Mouse (Mus musculus) midbrain, embryonic 14.5 days (tissue): ENCODE data around the gene Fam173b. TPM values are rescaled to one million over a fixed set of nuclear protein-coding genes. Genes with fewer than 3 reads are reported as not detected.
"Not testable (repeated sequence)": the region's sequence is repeated elsewhere in the genome, so short reads cannot be mapped to it uniquely, and the experiment has no call there.

ENCODE experiments used
- ATAC-seq: fragments of 200-750 bp; cut with Nextera tagmentation; 2 replicates; pipeline ENCODE4 v1.8.0; 2017; ENCODE audit warnings: moderate number of reproducible peaks, moderate library complexity; ENCODE audit not compliant: low FRiP score, low TSS enrichment
- DNase-seq: peaks from one replicate; pipeline ENCODE4 v3.0.0-alpha.2; 2015
- H3K27ac ChIP-seq: fragments of 300-500 bp; sonication (generic); replicated peaks from 2 replicates; pipeline ENCODE4 v1.5.1; 2014; ENCODE audit warnings: mild to moderate bottlenecking, low read depth, low read length, moderate library complexity
- H3K27me3 ChIP-seq: fragments of 300-500 bp; sonication (generic); 2 replicates; pipeline ENCODE4 v1.6.1; 2014; ENCODE audit warnings: low read length, control low read depth, mixed read lengths; ENCODE audit not compliant: control insufficient read depth, insufficient read depth
- H3K36me3 ChIP-seq: fragments of 300-500 bp; sonication (generic); 2 replicates; pipeline ENCODE4 v1.6.1; 2014; ENCODE audit warnings: low read length, control low read depth; ENCODE audit not compliant: control insufficient read depth, insufficient read depth
- H3K4me1 ChIP-seq: fragments of 300-500 bp; sonication (generic); 2 replicates; pipeline ENCODE4 v1.6.1; 2014; ENCODE audit warnings: mild to moderate bottlenecking, antibody characterized with exemption, low read length, control low read depth; ENCODE audit not compliant: control insufficient read depth, insufficient read depth
- H3K4me2 ChIP-seq: fragments of 300-500 bp; sonication (generic); 2 replicates; pipeline ENCODE4 v1.6.1; 2014; ENCODE audit warnings: mild to moderate bottlenecking, low read length, moderate library complexity
- H3K4me3 ChIP-seq: fragments of 300-500 bp; sonication (generic); replicated peaks from 2 replicates; pipeline ENCODE4 v1.5.1; 2014; ENCODE audit warnings: low read depth, low read length
- H3K9ac ChIP-seq: fragments of 300-500 bp; sonication (generic); replicated peaks from 2 replicates; pipeline ENCODE4 v1.6.1; 2014; ENCODE audit warnings: mild to moderate bottlenecking, low read length, moderate library complexity
- H3K9me3 ChIP-seq: fragments of 300-500 bp; sonication (generic); 2 replicates; pipeline ENCODE4 v1.6.1; 2016; ENCODE audit warnings: low read length, control low read depth, mixed read lengths; ENCODE audit not compliant: control insufficient read depth
- WGBS: fragments of 180-500 bp; shearing (Covaris S2); extraction: QIAGEN DNeasy Blood & Tissue Kit; methylation state at CpG from one replicate; pipeline ENCODE4 v1.1.7; 2014; 5-methylcytosine and 5-hydroxymethylcytosine counted together
- polyA plus RNA-seq: library from polyadenylated mRNA; unstranded; fragments of >200 nt; fragmentation: Nextera tagmentation; extraction: Ambion mirVana; gene quantifications from 2 replicates; pipeline ENCODE4 v1.2.1, GENCODE M21; 2014

Gene Fam173b
- polyA plus RNA-seq, 1 experiment from 2014 or later, result 9.5 TPM

DNA sequence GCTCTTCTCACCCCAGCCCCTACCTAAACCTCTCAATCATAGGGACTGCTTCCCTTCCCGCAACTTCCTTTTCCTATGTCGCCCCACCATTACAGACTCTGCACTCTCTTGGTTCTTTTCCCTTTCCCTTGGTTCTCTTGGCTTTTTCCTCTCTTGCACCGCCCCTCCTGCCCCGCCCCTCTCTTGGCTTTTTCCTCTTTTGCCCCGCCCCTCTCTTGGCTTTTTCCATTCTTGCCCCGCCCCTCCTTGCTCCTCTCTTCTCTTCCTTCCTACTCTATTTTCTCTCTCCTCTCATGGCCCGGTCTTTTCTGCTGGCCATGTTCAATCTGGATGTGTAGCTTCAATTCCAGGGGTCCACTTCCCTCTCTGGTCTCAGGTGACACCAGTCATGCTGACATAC is 34.2 kb upstream of the Fam173b start:
- DNase-seq, result no peak
- no peak overlapping the region for H3K4me2 ChIP-seq
- H3K27me3 ChIP-seq, result no peaks in the 10 kb centered on the region
- H3K9ac ChIP-seq, result no peak overlapping the region
- H3K27ac ChIP-seq, result no peak overlapping the region
- no peak for ATAC-seq
- no peaks in the 10 kb centered on the region for H3K4me1 ChIP-seq
- no peaks in the 10 kb centered on the region for H3K9me3 ChIP-seq
- WGBS, result 76% methylated on average over 7 of the region's 7 CpGs
- H3K4me3 ChIP-seq, result no peak overlapping the region
- H3K36me3 ChIP-seq, result no peaks in the 10 kb centered on the region

DNA sequence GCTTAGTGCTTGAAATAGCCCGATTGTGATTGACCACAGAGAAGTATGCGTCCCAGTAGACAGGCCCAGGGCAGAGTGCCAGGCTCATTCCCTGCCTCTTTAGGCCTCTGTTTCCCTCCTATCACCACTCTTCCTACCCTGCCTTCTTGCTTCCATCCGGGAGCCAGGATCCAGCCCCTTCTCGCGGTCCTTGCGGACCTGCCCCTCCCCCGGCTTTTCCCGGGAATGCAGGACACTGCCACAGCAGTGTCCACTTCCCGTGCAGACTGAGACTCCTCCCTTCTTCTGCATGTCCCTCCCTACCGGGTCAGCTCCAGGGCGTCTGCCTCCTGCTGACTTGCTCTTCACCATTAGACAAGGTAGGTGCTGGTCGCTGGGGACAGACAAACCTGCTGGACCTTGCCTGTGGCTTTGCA is 33.1 kb upstream of the Fam173b start:
- H3K27ac ChIP-seq, result no peak overlapping the region
- H3K27me3 ChIP-seq, result no peaks in the 10 kb centered on the region
- ATAC-seq, result no peak
- H3K4me1 ChIP-seq, result no peaks in the 10 kb centered on the region
- H3K36me3 ChIP-seq, result no peaks in the 10 kb centered on the region
- DNase-seq, result no peak
- H3K4me2 ChIP-seq, result no peak overlapping the region
- no peak overlapping the region for H3K4me3 ChIP-seq
- no peak overlapping the region for H3K9ac ChIP-seq
- 25% methylated on average over 12 of the region's 12 CpGs for WGBS
- H3K9me3 ChIP-seq, result no peaks in the 10 kb centered on the region

DNA sequence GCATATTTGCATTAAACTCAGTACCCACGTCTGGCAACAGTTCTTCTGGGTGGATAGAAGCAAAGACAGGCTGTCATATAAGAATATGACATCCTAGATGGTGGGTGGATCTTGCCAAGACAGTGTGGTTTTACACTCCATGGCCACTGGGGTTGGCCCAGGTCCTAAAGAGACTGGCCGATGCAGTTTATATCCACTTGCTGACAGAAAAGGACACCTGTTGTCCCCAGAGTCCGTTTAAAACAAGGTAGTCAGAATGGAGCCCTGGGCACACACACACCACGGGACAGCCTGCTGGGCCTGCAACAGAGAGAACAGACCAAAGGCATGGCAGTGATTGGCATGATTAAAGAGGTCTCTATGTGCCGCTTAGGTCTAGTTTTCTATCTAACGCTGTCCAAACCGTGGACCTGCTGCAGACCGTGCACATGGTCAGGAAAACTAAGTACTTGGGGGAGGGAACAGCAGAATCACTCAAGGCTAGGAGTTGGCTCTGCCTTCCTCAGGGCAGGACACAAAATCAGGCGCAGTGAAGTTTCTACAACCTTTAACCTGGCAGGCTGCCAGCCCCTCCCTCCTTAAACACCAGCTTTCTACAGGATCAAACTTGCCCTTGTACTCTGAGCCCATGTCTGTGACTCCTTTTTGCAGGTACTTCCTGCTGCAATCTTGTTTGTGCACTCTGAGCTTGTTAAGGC is 32.2 kb upstream of the Fam173b start:
- DNase-seq (no peak), ATAC-seq (no peak)
- WGBS, result 81% methylated on average over 9 of the region's 9 CpGs
- no peaks in the 10 kb centered on the region for H3K36me3 ChIP-seq
- H3K4me2 ChIP-seq, result no peak overlapping the region
- no peaks in the 10 kb centered on the region for H3K4me1 ChIP-seq
- H3K27me3 ChIP-seq, result no peaks in the 10 kb centered on the region
- H3K4me3 ChIP-seq, result no peak overlapping the region
- H3K27ac ChIP-seq, result no peak overlapping the region
- no peak overlapping the region for H3K9ac ChIP-seq
- no peaks in the 10 kb centered on the region for H3K9me3 ChIP-seq

DNA sequence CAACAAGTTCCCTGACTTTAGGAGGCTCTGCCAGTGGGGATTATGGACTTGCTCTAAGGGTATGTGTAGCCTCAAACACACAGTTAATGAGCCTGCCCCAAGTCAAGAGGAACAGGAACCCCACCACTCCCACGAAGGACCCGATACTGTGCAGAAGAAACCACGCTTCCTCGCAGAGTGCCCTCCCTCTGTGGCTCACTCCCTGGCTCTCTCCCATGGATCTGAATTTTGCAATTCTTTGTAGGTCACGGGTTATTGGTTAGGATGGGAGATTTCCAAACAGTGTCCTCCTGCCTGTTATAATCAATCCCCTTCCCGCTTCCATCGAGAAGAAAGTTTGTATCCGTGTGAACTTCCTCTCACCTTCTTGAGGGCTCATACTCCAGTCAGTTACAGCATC is 30.7 kb upstream of the Fam173b start:
- Histone ChIP-seq H3K36me3 (no peaks in the 10 kb centered on the region), H3K27me3 (no peaks in the 10 kb centered on the region), H3K4me3 (no peak overlapping the region), H3K9me3 (no peaks in the 10 kb centered on the region), H3K4me1 (no peaks in the 10 kb centered on the region), H3K9ac (no peak overlapping the region), H3K27ac (no peak overlapping the region), H3K4me2 (no peak overlapping the region)
- WGBS, result 92% methylated on average over 8 of the region's 8 CpGs
- ATAC-seq, result no peak
- no peak for DNase-seq

DNA sequence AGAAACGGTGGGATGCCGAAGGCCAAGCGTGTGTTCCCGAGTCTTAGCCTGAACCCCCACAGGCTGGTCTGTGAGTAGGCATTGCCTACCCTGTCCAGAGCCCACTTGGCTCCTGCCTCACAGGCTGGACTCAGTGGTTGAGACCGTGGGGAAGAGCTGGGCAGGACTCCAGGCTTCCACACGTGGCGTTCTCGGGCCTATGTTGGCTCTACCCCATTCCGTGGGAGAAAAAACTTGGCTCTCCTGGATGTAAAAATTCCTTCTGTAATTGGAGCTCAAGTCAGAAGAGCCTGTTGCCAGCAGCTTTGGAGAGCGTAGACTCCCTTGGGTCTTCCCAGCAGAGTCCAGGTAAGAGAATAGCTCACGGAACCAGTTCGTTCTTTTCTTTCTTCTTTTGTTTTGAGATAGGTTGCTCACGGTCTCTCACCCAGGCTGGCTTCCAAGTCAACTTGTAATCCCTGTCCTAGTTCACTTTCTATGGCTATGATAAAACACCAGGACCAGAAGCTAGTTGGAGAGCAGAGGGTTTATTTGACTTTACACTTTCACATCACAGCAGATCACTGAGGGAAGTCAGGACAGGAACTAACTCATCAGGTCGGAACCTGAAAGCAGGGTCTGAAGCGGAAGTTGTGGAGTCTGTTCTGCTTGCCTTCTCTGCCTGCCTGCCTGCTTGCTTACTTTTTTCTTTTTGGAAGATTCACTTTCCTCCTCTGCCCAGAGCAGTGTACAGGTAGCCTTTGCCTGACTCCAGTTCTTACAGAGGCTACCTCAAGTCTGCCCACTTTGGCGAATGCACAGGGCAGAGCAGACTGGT is 29.5 kb upstream of the Fam173b start:
- 91% methylated on average over 16 of the region's 16 CpGs for WGBS

DNA sequence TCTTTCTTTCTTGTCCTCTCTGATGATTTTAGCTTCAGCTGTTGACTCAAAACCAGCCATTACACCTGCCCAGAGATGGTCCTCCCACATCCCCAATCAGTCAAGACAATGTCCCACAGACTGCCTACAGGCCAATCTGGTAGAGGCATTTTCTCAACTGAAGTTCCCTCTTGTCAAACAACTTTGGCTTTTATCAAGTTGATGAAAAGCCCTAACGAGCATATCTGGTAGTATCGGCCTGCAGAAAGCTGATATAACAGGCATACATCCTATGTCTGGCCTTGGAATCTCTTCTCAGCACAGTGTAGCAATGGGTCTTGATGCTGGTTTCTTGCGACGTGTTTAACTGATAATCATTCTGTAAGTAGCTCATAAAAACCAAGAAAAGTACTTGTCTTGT is 28.4 kb upstream of the Fam173b start:
- ATAC-seq (no peak), DNase-seq (no peak)
- H3K4me3 ChIP-seq, result no peak overlapping the region
- H3K27me3 ChIP-seq, result no peaks in the 10 kb centered on the region
- no peak overlapping the region for H3K9ac ChIP-seq
- H3K27ac ChIP-seq, result no peak overlapping the region
- no peak overlapping the region for H3K4me2 ChIP-seq
- WGBS, result 89% methylated on average over 4 of the region's 4 CpGs
- H3K36me3 ChIP-seq, result no peaks in the 10 kb centered on the region
- H3K4me1 ChIP-seq, result no peaks in the 10 kb centered on the region
- H3K9me3 ChIP-seq, result no peaks in the 10 kb centered on the region

More for the DNA sequence above, 29.5 kb upstream of the Fam173b start:
- no peak overlapping the region for H3K27ac ChIP-seq
- ATAC-seq, result no peak
- H3K36me3 ChIP-seq, result no peaks in the 10 kb centered on the region
- no peak overlapping the region for H3K9ac ChIP-seq
- no peaks in the 10 kb centered on the region for H3K9me3 ChIP-seq
- H3K4me1 ChIP-seq, result no peaks in the 10 kb centered on the region
- no peaks in the 10 kb centered on the region for H3K27me3 ChIP-seq
- H3K4me2 ChIP-seq, result no peak overlapping the region
- H3K4me3 ChIP-seq, result no peak overlapping the region
- no peak for DNase-seq

DNA sequence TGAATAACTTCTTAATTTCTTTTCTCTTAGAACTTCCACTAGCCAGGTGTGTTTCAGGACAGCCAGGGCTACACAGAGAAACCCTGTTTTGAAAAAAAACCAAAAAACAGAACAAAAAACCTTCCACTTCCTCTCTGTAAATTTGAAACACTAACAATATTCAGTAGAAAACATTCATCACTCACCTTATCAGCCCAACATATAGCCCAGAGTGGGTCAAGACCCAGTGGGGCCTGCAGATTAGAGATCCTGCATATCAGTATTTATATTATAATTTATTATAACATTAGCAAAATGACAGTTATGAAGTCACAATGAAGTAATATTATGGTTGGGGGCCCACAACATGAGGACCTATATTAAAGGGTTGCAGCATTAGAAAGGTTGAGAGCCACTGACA is 28.0 kb upstream of the Fam173b start:
- H3K4me2 ChIP-seq, result no peak overlapping the region
- no peak for DNase-seq
- no peaks in the 10 kb centered on the region for H3K36me3 ChIP-seq
- no peaks in the 10 kb centered on the region for H3K9me3 ChIP-seq
- no peak overlapping the region for H3K27ac ChIP-seq
- H3K4me3 ChIP-seq, result no peak overlapping the region
- no peak overlapping the region for H3K9ac ChIP-seq
- H3K4me1 ChIP-seq, result no peaks in the 10 kb centered on the region
- H3K27me3 ChIP-seq, result no peaks in the 10 kb centered on the region
- no peak for ATAC-seq

DNA sequence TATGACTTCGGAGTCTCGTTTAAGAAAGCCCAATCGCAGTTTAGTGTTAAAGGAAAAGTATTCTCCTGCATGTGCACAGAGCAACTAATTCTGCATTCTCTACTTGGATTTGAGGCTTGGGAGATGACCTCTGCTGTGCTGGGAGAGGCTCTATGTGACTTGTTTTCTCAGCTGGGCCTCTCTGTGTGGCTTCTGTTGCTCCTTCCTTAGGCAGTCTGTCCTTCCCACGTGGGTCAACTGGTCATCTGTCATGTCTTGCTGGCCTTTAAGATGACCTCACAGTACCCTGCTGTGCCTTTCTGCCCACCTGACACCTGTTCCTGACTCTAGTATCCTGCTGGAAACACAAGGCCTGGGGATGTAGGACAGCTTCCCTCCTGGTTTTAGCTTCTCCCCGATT is 25.6 kb upstream of the Fam173b start:
- Histone ChIP-seq H3K27ac (no peak overlapping the region), H3K4me3 (no peak overlapping the region), H3K9ac (no peak overlapping the region), H3K9me3 (no peaks in the 10 kb centered on the region), H3K4me2 (no peak overlapping the region), H3K36me3 (no peaks in the 10 kb centered on the region), H3K27me3 (no peaks in the 10 kb centered on the region), H3K4me1 (no peaks in the 10 kb centered on the region)
- DNase-seq (no peak), ATAC-seq (no peak)
- WGBS, result 80% methylated on average over 5 of the region's 5 CpGs

DNA sequence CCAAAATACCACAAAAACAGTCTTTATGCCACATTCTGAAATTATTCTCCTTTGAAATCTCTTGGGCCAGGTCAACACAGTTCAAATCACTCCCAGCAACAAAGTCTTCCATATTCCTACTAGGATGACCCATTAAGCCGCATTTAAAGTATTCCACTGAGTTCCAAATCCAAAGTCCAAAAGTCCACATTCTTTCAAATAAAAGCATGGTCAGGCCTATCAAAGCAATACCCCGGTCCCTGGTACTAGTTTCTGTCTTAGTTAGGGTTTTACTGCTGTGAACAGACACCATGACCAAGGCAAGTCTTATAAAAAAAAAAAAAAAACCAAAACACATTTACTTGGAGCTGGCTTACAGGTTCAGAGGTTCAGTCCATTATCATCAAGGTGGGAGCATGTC is 20.6 kb upstream of the Fam173b start:
- H3K4me1 ChIP-seq, H3K27me3 ChIP-seq, H3K36me3 ChIP-seq, ATAC-seq, H3K4me3 ChIP-seq, DNase-seq, H3K27ac ChIP-seq, H3K9ac ChIP-seq, H3K9me3 ChIP-seq, H3K4me2 ChIP-seq: not testable (repeated sequence)
- 96% methylated on average over 2 of the region's 2 CpGs for WGBS
